15 mouse cellular contexts compared by ENCODE assay signal in genomic region chr3:114147140-114147539, GRCm38 (mm10).
DNase-seq lines count a peak whose midpoint lies in the region; ATAC-seq lines count a peak whose summit lies in the region.
"Had no signal": no experiment of that assay in that cellular context is flagged by ENCODE, and none has a peak within 500 bp of the region (broad histone marks: within the 10 kb centered on the region; RNA-seq: fewer than 3 reads in every experiment).

No protein-coding gene starts in this region.

- no peak for DNase-seq in frontal cortex, postnatal 36 days (ENCODE audit: low spot score in 2 of 2)
- DNase-seq in layer of hippocampus, adult 9-10 months (ENCODE audit: low spot score): peak; percentile 3
- DNase-seq in layer of hippocampus, postnatal 10 days (ENCODE audit: low spot score in 2 of 2): no peak
- DNase-seq in 416B (ENCODE audit: low read depth) (peak; percentile 47), adipocyte (ENCODE audit: low spot score) (peak; percentile 18)
- no peak for DNase-seq in spleen, postnatal 4 days (ENCODE audit: low spot score in 2 of 2)
- DNase-seq: adrenal gland, postnatal 10 days; gastrocnemius, postnatal 36 days; heart, postnatal 10 days; liver, postnatal 0 days; spleen, adult 18-20 months; thymus, adult 18-20 months had no signal

- ATAC-seq in frontal cortex, adult (ENCODE audit: low TSS enrichment): peak; percentile 81; the same call in 1 of the 2 replicates
- no peak for ATAC-seq in megakaryocyte-erythroid progenitor cell, adult 5-6 weeks (replicated peaks; ENCODE audit: low FRiP score, low TSS enrichment, poor library complexity, severe bottlenecking)
- ATAC-seq: forebrain, embryonic 13.5 days; liver, postnatal 0 days had no signal

Comparison
In these comparisons a context has a peak if more than half of its experiments do, and no peak if none do; other contexts are left out.
1. DNase-seq: peak in layer of hippocampus, adult 9-10 months (single experiment), 416B (single experiment) and adipocyte (single experiment); none in frontal cortex, postnatal 36 days (0 of 2), layer of hippocampus, postnatal 10 days (0 of 2) and spleen, postnatal 4 days (0 of 2).